Mouse (Mus musculus): ENCODE results near the gene Rasl11a. TPM values are rescaled to one million over a fixed set of nuclear protein-coding genes. Genes with fewer than 3 reads are reported as not detected.

Rasl11a gene
- 5.9 and 7.8 TPM in 2 replicates for polyA plus RNA-seq (2012; rRNA removed)
- 8.4 and 9.3 TPM in 2 replicates for polyA plus RNA-seq (2014; fragmentation: Nextera tagmentation; extraction: Ambion mirVana)

DNA sequence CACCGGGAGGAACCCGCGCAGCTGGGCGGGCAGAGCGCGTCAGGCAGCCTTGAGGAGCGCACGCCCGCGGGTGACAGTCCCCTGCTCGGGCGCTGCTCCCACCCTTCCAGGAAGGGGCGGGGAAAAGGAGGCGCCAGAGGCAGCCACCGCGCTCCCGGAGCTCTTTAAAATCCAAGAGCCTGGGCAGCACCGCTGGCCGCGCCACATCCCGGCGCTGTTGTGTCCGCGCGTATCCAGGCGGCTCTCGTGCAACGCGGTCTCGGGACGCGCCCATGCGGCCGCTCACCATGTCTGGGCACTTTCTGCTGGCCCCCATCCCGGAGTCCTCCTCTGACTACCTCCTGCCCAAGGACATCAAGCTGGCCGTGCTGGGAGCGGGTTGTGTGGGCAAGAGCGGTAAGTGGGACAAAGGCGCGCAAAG lies at the start of gene Rasl11a:
Gene Rasl11a (plus strand): TSS at position 127 of the 421 bp plus-strand sequence.
- peaks cover 9% of the 10 kb centered on the region for H3K4me1 ChIP-seq (ENCODE audit: control insufficient read depth, insufficient read depth, low read length)
- peak within 1 kb of the TSS; percentile 87 for H3K4me2 ChIP-seq (replicated peaks; ENCODE audit: low read depth, low read length, severe bottlenecking)
- H3K36me3 ChIP-seq (ENCODE audit: control insufficient read depth, insufficient read depth, low read length), result no peaks in the 10 kb centered on the region
- no peaks in the 10 kb centered on the region for H3K27me3 ChIP-seq (ENCODE audit: control insufficient read depth, insufficient read depth, low read length)
- ATAC-seq (ENCODE audit: low FRiP score, low read depth), result peak; percentile 89
- peak within 1 kb of the TSS; percentile 54 for H3K4me3 ChIP-seq (replicated peaks; ENCODE audit: low read length)
- H3K9me3 ChIP-seq (ENCODE audit: control insufficient read depth, low read length), result no peaks in the 10 kb centered on the region
- peak; percentile 80 for DNase-seq (ENCODE audit: low spot score)
- H3K27ac ChIP-seq (replicated peaks; ENCODE audit: low read depth, low read length), result peak within 1 kb of the TSS; percentile 58
- TF ChIP-seq POLR2A (IDR thresholded peaks at IDR 0.05; ENCODE audit: borderline replicate concordance, extremely low read depth, insufficient read depth, insufficient read length), result peak; percentile 83; the same call in 1 of the 2 replicates
- WGBS, result under 1% methylated on average over 34 of the region's 40 CpGs
- H3K9ac ChIP-seq (ENCODE audit: low read depth, low read length, severe bottlenecking), result peak within 1 kb of the TSS; percentile 64

DNA sequence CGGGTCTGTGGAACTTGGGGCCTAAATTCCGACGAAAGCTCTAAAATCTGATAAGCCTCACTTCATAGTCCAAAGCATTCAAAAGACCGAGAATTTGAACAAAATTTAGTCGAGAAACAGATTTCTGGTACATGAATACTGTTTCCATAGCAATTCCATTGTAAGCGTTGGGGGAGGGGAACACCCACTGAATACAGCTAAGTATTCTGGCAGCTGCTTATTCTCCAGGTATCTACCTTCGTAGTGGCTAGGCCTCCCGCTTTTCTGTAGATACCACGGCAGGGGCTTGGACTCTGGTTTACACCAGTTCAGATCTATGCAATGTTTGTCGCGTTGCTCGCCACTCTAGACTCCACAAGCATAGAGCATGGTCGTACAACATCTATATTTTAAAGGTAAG lies 49.1 kb upstream of the Rasl11a start:
- WGBS, result 73% methylated on average over 13 of the region's 13 CpGs
- TF ChIP-seq POLR2A (IDR thresholded peaks at IDR 0.05; ENCODE audit: borderline replicate concordance, extremely low read depth, insufficient read depth, insufficient read length), result no peak
- Histone ChIP-seq H3K36me3 (ENCODE audit: control insufficient read depth, insufficient read depth, low read length) (no peaks in the 10 kb centered on the region), H3K27me3 (ENCODE audit: control insufficient read depth, insufficient read depth, low read length) (no peaks in the 10 kb centered on the region), H3K4me3 (replicated peaks; ENCODE audit: low read length) (no peak overlapping the region), H3K9me3 (ENCODE audit: control insufficient read depth, low read length) (no peaks in the 10 kb centered on the region), H3K9ac (ENCODE audit: low read depth, low read length, severe bottlenecking) (no peak overlapping the region), H3K4me2 (replicated peaks; ENCODE audit: low read depth, low read length, severe bottlenecking) (no peak overlapping the region), H3K4me1 (ENCODE audit: control insufficient read depth, insufficient read depth, low read length) (peaks cover 25% of the 10 kb centered on the region), H3K27ac (replicated peaks; ENCODE audit: low read depth, low read length) (no peak overlapping the region)
- no peak for DNase-seq (ENCODE audit: low spot score)
- no peak for ATAC-seq (ENCODE audit: low FRiP score, low read depth)

DNA sequence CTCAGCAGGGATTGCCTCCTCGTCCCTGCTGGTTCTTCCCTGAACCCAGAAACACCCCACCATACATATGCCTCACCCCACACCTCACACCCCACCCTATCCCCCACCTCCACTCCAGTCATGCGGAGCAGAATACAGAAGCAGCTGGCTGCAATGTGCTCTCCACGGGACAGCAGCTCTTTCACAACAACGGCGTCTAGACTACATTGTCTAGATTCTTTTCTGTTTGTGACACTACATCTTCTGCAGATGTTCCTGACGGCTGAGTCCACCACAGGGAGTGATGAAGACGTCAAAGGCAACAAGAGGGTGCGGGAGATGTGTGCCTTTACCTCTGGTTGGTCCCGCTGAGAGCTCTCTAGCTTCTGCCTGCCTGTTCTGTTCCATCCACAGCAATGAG lies 46.8 kb upstream of the Rasl11a start:
- ATAC-seq (ENCODE audit: low FRiP score, low read depth) (no peak), DNase-seq (ENCODE audit: low spot score) (no peak)
- no peak overlapping the region for H3K4me2 ChIP-seq (replicated peaks; ENCODE audit: low read depth, low read length, severe bottlenecking)
- TF ChIP-seq POLR2A (IDR thresholded peaks at IDR 0.05; ENCODE audit: borderline replicate concordance, extremely low read depth, insufficient read depth, insufficient read length), result no peak
- H3K4me1 ChIP-seq (ENCODE audit: control insufficient read depth, insufficient read depth, low read length), result peaks cover 6% of the 10 kb centered on the region
- no peaks in the 10 kb centered on the region for H3K36me3 ChIP-seq (ENCODE audit: control insufficient read depth, insufficient read depth, low read length)
- H3K27me3 ChIP-seq (ENCODE audit: control insufficient read depth, insufficient read depth, low read length), result no peaks in the 10 kb centered on the region
- no peak overlapping the region for H3K4me3 ChIP-seq (replicated peaks; ENCODE audit: low read length)
- WGBS, result 62% methylated on average over 9 of the region's 9 CpGs
- peaks cover 5% of the 10 kb centered on the region; the same call in 1 of the 2 replicates for H3K9me3 ChIP-seq (ENCODE audit: control insufficient read depth, low read length)
- no peak overlapping the region; the same call in 1 of the 2 replicates for H3K9ac ChIP-seq (ENCODE audit: low read depth, low read length, severe bottlenecking)
- no peak overlapping the region for H3K27ac ChIP-seq (replicated peaks; ENCODE audit: low read depth, low read length)

DNA sequence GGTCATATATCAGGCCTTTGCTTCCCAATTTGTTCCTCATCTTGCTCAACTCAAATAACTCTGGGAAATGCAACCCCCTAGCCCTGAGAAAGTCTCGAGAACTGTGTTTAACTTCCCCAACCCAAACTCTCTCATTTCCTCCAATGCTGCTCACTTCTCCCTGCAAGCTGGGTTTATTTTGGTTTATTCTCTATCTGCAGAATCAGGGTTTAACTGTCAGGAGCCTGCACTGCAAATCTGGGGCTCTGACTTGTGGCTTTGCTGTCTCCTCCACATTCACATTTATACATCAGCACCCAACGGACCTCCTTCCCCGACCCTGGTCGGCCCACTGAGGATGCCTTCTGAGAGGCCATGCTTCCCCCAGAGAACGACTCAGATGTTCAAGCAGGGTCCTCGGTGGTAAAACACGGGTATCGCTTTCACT lies 38.9 kb upstream of the Rasl11a start:
- no peak for TF ChIP-seq POLR2A (IDR thresholded peaks at IDR 0.05; ENCODE audit: borderline replicate concordance, extremely low read depth, insufficient read depth, insufficient read length)
- Histone ChIP-seq H3K27me3 (ENCODE audit: control insufficient read depth, insufficient read depth, low read length) (no peaks in the 10 kb centered on the region), H3K27ac (replicated peaks; ENCODE audit: low read depth, low read length) (no peak overlapping the region), H3K4me2 (replicated peaks; ENCODE audit: low read depth, low read length, severe bottlenecking) (no peak overlapping the region), H3K36me3 (ENCODE audit: control insufficient read depth, insufficient read depth, low read length) (no peaks in the 10 kb centered on the region), H3K9ac (ENCODE audit: low read depth, low read length, severe bottlenecking) (no peak overlapping the region), H3K4me3 (replicated peaks; ENCODE audit: low read length) (no peak overlapping the region), H3K4me1 (ENCODE audit: control insufficient read depth, insufficient read depth, low read length) (no peaks in the 10 kb centered on the region), H3K9me3 (ENCODE audit: control insufficient read depth, low read length) (peaks cover 5% of the 10 kb centered on the region; the same call in 1 of the 2 replicates)
- no peak for DNase-seq (ENCODE audit: low spot score)
- 74% methylated on average over 8 of the region's 8 CpGs for WGBS
- ATAC-seq (ENCODE audit: low FRiP score, low read depth), result no peak

DNA sequence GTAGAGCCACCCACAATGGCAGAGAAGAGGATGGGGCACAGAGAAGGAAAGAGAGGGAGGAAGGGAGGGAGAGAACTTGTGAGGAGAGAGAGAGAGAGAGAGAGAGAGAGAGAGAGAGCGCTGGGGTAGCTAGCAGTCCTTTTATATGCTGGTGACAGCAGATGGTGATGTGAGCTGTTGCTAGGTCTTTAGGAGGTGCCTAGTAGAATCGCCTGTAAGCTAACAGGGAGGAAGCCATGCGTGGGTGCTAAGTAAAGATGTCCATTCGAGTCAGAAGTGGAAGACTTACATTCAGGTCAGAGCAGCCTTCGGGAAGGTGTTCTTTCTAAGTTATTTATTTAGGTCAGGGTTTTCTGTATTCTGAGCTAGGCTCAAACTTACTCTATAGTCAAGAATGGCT lies 34.9 kb upstream of the Rasl11a start:
- no peaks in the 10 kb centered on the region for H3K27me3 ChIP-seq (ENCODE audit: control insufficient read depth, insufficient read depth, low read length)
- no peaks in the 10 kb centered on the region for H3K9me3 ChIP-seq (ENCODE audit: control insufficient read depth, low read length)
- ATAC-seq (ENCODE audit: low FRiP score, low read depth) (no peak), DNase-seq (ENCODE audit: low spot score) (no peak)
- H3K36me3 ChIP-seq (ENCODE audit: control insufficient read depth, insufficient read depth, low read length), result no peaks in the 10 kb centered on the region
- no peak overlapping the region for H3K4me2 ChIP-seq (replicated peaks; ENCODE audit: low read depth, low read length, severe bottlenecking)
- H3K4me1 ChIP-seq (ENCODE audit: control insufficient read depth, insufficient read depth, low read length), result no peaks in the 10 kb centered on the region
- H3K27ac ChIP-seq (replicated peaks; ENCODE audit: low read depth, low read length), result no peak overlapping the region
- H3K9ac ChIP-seq (ENCODE audit: low read depth, low read length, severe bottlenecking), result no peak overlapping the region
- no peak for TF ChIP-seq POLR2A (IDR thresholded peaks at IDR 0.05; ENCODE audit: borderline replicate concordance, extremely low read depth, insufficient read depth, insufficient read length)
- WGBS, result 69% methylated on average over 5 of the region's 5 CpGs
- H3K4me3 ChIP-seq (replicated peaks; ENCODE audit: low read length), result no peak overlapping the region
